Mouse (Mus musculus): Measurements from ENCODE around the gene Ciapin1.

Ciapin1 gene

GRCm38 (mm10) chr8:94778895-94779533 is 59.1 kb downstream of the Ciapin1 start:
- DNase-seq (ENCODE audit: low spot score), result no peak

- DNase-seq (ENCODE audit: low spot score), result no peak
Measured at GRCm38 (mm10) chr8:94778473-94778872, 59.7 kb downstream of the Ciapin1 start.

GRCm38 (mm10) chr8:94778036-94778435 is 60.1 kb downstream of the Ciapin1 start:
- DNase-seq (ENCODE audit: low spot score), result no peak

GRCm38 (mm10) chr8:94776346-94776745 is 61.8 kb downstream of the Ciapin1 start:
- no peak for DNase-seq (ENCODE audit: low spot score)

GRCm38 (mm10) chr8:94774601-94775000 is 63.6 kb downstream of the Ciapin1 start:
- DNase-seq (ENCODE audit: low spot score), result no peak

GRCm38 (mm10) chr8:94773700-94774171 is 64.4 kb downstream of the Ciapin1 start:
- no peak for DNase-seq (ENCODE audit: low spot score)

- no peak for DNase-seq (ENCODE audit: low spot score)
Measured at GRCm38 (mm10) chr8:94773048-94773447, 65.1 kb downstream of the Ciapin1 start.

GRCm38 (mm10) chr8:94771941-94772670 is 66.1 kb downstream of the Ciapin1 start, which contains the start of gene Cx3cl1:
TSS of gene Cx3cl1 (plus strand) at chr8:94772009.
- DNase-seq (ENCODE audit: low spot score), result peak; percentile 76

- no peak for DNase-seq (ENCODE audit: low spot score)
Measured at GRCm38 (mm10) chr8:94770945-94771344, 67.2 kb downstream of the Ciapin1 start.
